Mouse (Mus musculus) heart, embryonic 10.5 days (tissue): ENCODE measurements around the gene Ltc4s. TPM values are rescaled to one million over a fixed set of nuclear protein-coding genes. Genes with fewer than 3 reads are reported as not detected.

Experiments
- DNase-seq: peaks from one replicate; pipeline ENCODE4 v3.0.0-alpha.2; 2017; ENCODE audit warnings: low spot score
- H3K27ac ChIP-seq: fragments of 300-500 bp; sonication (generic); 2 replicates; pipeline ENCODE4 v1.5.1; 2016; ENCODE audit warnings: mild to moderate bottlenecking
- H3K27me3 ChIP-seq: fragments of 300-500 bp; sonication (generic); 2 replicates; pipeline ENCODE4 v1.6.1; 2016; ENCODE audit warnings: mild to moderate bottlenecking; ENCODE audit not compliant: poor library complexity, insufficient read depth, severe bottlenecking
- H3K36me3 ChIP-seq: fragments of 300-500 bp; sonication (generic); 2 replicates; pipeline ENCODE4 v1.6.1; 2016; ENCODE audit warnings: mild to moderate bottlenecking, moderate library complexity
- H3K4me1 ChIP-seq: fragments of 300-500 bp; sonication (generic); 2 replicates; pipeline ENCODE4 v1.6.1; 2016; ENCODE audit warnings: mild to moderate bottlenecking
- H3K4me3 ChIP-seq: fragments of 300-500 bp; sonication (generic); 2 replicates; pipeline ENCODE4 v1.5.1; 2016; ENCODE audit warnings: mild to moderate bottlenecking, moderate library complexity
- H3K9me3 ChIP-seq: fragments of 300-500 bp; sonication (generic); 2 replicates; pipeline ENCODE4 v1.6.1; 2016; ENCODE audit warnings: mild to moderate bottlenecking, moderate library complexity
- WGBS: fragments of 180-500 bp; shearing (Covaris S2); methylation state at CpG from one replicate; pipeline ENCODE4 v1.1.7; 2016; 5-methylcytosine and 5-hydroxymethylcytosine counted together
- microRNA-seq: library from miRNA; unstranded; fragments of <30 nt; microRNA quantifications from one replicate; pipeline ENCODE4, GENCODE M21; 2017
- polyA plus RNA-seq: library from polyadenylated mRNA; unstranded; fragments of >200 nt; fragmentation: Nextera tagmentation; extraction: Ambion mirVana; gene quantifications from 2 replicates; pipeline ENCODE4 v1.2.1, GENCODE M21; 2016

The Ltc4s gene
- polyA plus RNA-seq, 1 experiment from 2014 or later, result 0.60 TPM

GRCm38 (mm10) chr11:50198219-50198846 lies 40.1 kb downstream of the Ltc4s start:
- no peaks in the 10 kb centered on the region for H3K9me3 ChIP-seq
- 90% methylated on average over 4 of the region's 5 CpGs for whole genome bisulfite sequencing
- H3K4me1 ChIP-seq, result peaks cover 5% of the 10 kb centered on the region; the same call in 1 of the 2 replicates
- no peaks in the 10 kb centered on the region for H3K27me3 ChIP-seq
- no peak overlapping the region for H3K27ac ChIP-seq
- DNase-seq, result no peak
- H3K36me3 ChIP-seq, result peaks cover 74% of the 10 kb centered on the region
- H3K4me3 ChIP-seq, result no peak overlapping the region

- Histone ChIP-seq H3K27ac (no peak overlapping the region), H3K4me3 (no peak overlapping the region), H3K36me3 (peaks cover 66% of the 10 kb centered on the region), H3K27me3 (no peaks in the 10 kb centered on the region), H3K4me1 (peaks cover 5% of the 10 kb centered on the region; the same call in 1 of the 2 replicates), H3K9me3 (no peaks in the 10 kb centered on the region)
- DNase-seq, result no peak
- 86% methylated on average over 4 of the region's 4 CpGs for WGBS
Observed at GRCm38 (mm10) chr11:50197500-50197899, 40.9 kb downstream of the Ltc4s start.

GRCm38 (mm10) chr11:50194793-50195192 lies 43.6 kb downstream of the Ltc4s start:
- H3K27ac ChIP-seq, result no peak overlapping the region
- peaks cover 9% of the 10 kb centered on the region; the same call in 1 of the 2 replicates for H3K4me1 ChIP-seq
- H3K4me3 ChIP-seq, result no peak overlapping the region
- no peaks in the 10 kb centered on the region for H3K9me3 ChIP-seq
- 72% methylated on average over 4 of the region's 4 CpGs for WGBS
- H3K36me3 ChIP-seq, result peaks cover 38% of the 10 kb centered on the region
- H3K27me3 ChIP-seq, result no peaks in the 10 kb centered on the region
- no peak for DNase-seq

- H3K27me3 ChIP-seq, result no peaks in the 10 kb centered on the region
- WGBS, result 73% methylated on average over 7 of the region's 7 CpGs
- peaks cover 31% of the 10 kb centered on the region for H3K36me3 ChIP-seq
- no peak overlapping the region for H3K4me3 ChIP-seq
- no peak for DNase-seq
- no peak overlapping the region for H3K27ac ChIP-seq
- peaks cover 9% of the 10 kb centered on the region; the same call in 1 of the 2 replicates for H3K4me1 ChIP-seq
- H3K9me3 ChIP-seq, result no peaks in the 10 kb centered on the region
Observed at GRCm38 (mm10) chr11:50194070-50194469, 44.3 kb downstream of the Ltc4s start.

- Histone ChIP-seq H3K4me1 (peaks cover 9% of the 10 kb centered on the region; the same call in 1 of the 2 replicates), H3K27me3 (no peaks in the 10 kb centered on the region), H3K27ac (no peak overlapping the region), H3K4me3 (no peak overlapping the region), H3K36me3 (peaks cover 23% of the 10 kb centered on the region; the same call in 1 of the 2 replicates), H3K9me3 (no peaks in the 10 kb centered on the region)
- no peak for DNase-seq
- WGBS, result 90% methylated on average over 3 of the region's 3 CpGs
Observed at GRCm38 (mm10) chr11:50192278-50192677, 46.1 kb downstream of the Ltc4s start.

- 77% methylated on average over 4 of the region's 4 CpGs for WGBS
- DNase-seq, result no peak
- Histone ChIP-seq H3K27ac (no peak overlapping the region), H3K36me3 (peaks cover 10% of the 10 kb centered on the region; the same call in 1 of the 2 replicates), H3K4me1 (peaks cover 9% of the 10 kb centered on the region; the same call in 1 of the 2 replicates), H3K27me3 (no peaks in the 10 kb centered on the region), H3K4me3 (no peak overlapping the region), H3K9me3 (no peaks in the 10 kb centered on the region)
Observed at GRCm38 (mm10) chr11:50190362-50190761, 48.1 kb downstream of the Ltc4s start.

- peaks cover 9% of the 10 kb centered on the region for H3K4me1 ChIP-seq
- no peaks in the 10 kb centered on the region for H3K9me3 ChIP-seq
- peaks cover 8% of the 10 kb centered on the region; the same call in 1 of the 2 replicates for H3K36me3 ChIP-seq
- DNase-seq, result no peak
- no peak overlapping the region for H3K27ac ChIP-seq
- WGBS, result 76% methylated on average over 7 of the region's 7 CpGs
- H3K27me3 ChIP-seq, result no peaks in the 10 kb centered on the region
- H3K4me3 ChIP-seq, result no peak overlapping the region
Observed at GRCm38 (mm10) chr11:50188682-50189081, 49.7 kb downstream of the Ltc4s start.

Small RNAs within 50 kb of the gene (microRNA-seq; reads per million reads assigned to microRNA genes)
- gene Mir6919, result not detected

Other genes starting within 250 kb of the Ltc4s start
- 27.1 and 31.6 TPM in 2 replicates for gene Rnf130, start 213.3 kb downstream of the Ltc4s start, polyA plus RNA-seq
- gene Tbc1d9b, start 107.2 kb downstream of the Ltc4s start, polyA plus RNA-seq, result 29.5 and 36.5 TPM in 2 replicates
- gene Mrnip, start 64.2 kb downstream of the Ltc4s start, polyA plus RNA-seq, result 15.6 and 21.7 TPM in 2 replicates
- gene Sqstm1, start 27.8 kb downstream of the Ltc4s start, polyA plus RNA-seq, result 193 TPM in 2 replicates
- gene Mgat4b, start 27.7 kb downstream of the Ltc4s start, polyA plus RNA-seq, result 17.3 and 20.1 TPM in 2 replicates
- gene Maml1, start 53.7 kb upstream of the Ltc4s start, polyA plus RNA-seq, result 3.3 and 4.7 TPM in 2 replicates
- gene Canx, start 87.1 kb upstream of the Ltc4s start, polyA plus RNA-seq, result 354 and 363 TPM in 2 replicates
- 0.39 TPM in 1 of 2 replicates, not detected in the other for gene Cby3, start 115.8 kb upstream of the Ltc4s start, polyA plus RNA-seq
- gene Hnrnph1, start 138.4 kb upstream of the Ltc4s start, polyA plus RNA-seq, result 253 and 367 TPM in 2 replicates
- gene Rufy1, start 192.5 kb upstream of the Ltc4s start, polyA plus RNA-seq, result 16.6 and 18.3 TPM in 2 replicates